Mouse (Mus musculus) spleen, postnatal 4 days (tissue): ENCODE measurements at regions not wholly inside any gene's neighbourhood (a gene's known extent, or its start where the extent isn't known, plus 50 kb on each side); places are given as distances from the start of the nearest gene placed in this dataset.

Source experiments
- DNase-seq, 2 experiments: peaks; one replicate each; pipeline ENCODE4 v3.0.0; 2022; ENCODE audit warnings: low spot score in 2 of 2

- DNase-seq, result peak; percentile 31 to 78
Observed at GRCm38 (mm10) chr1:193698603-193699266, 328.6 kb upstream of the Camk1g start.

- no peak for DNase-seq
Observed at GRCm38 (mm10) chr1:193697857-193698256, 327.8 kb upstream of the Camk1g start.

- no peak for DNase-seq
Observed at GRCm38 (mm10) chr1:193697001-193697400, 326.9 kb upstream of the Camk1g start.

GRCm38 (mm10) chr1:193692991-193693390, 322.9 kb upstream of the Camk1g start:
- no peak for DNase-seq

- no peak for DNase-seq
Observed at GRCm38 (mm10) chr1:193689601-193690000, 319.5 kb upstream of the Camk1g start.

GRCm38 (mm10) chr1:193682917-193683316, 312.8 kb upstream of the Camk1g start:
- no peak for DNase-seq

GRCm38 (mm10) chr1:193678448-193678847, 308.4 kb upstream of the Camk1g start:
- DNase-seq, result no peak

GRCm38 (mm10) chr1:193673236-193673830, 303.2 kb upstream of the Camk1g start:
- peak in 1 of 2 experiments; percentile 46 for DNase-seq

GRCm38 (mm10) chr1:193672681-193673080, 302.6 kb upstream of the Camk1g start:
- DNase-seq, result no peak

GRCm38 (mm10) chr1:193671816-193672254, 301.7 kb upstream of the Camk1g start:
- DNase-seq, result no peak

- DNase-seq, result no peak
Observed at GRCm38 (mm10) chr1:193671046-193671445, 300.9 kb upstream of the Camk1g start.

- no peak for DNase-seq
Observed at GRCm38 (mm10) chr1:193670008-193670407, 299.9 kb upstream of the Camk1g start.

- DNase-seq, result peak; percentile 73
Observed at GRCm38 (mm10) chr1:193668841-193669240, 298.7 kb upstream of the Camk1g start.

- no peak for DNase-seq
Observed at GRCm38 (mm10) chr1:193665854-193666253, 295.8 kb upstream of the Camk1g start.

GRCm38 (mm10) chr1:193664569-193664968, 294.5 kb upstream of the Camk1g start:
- DNase-seq, result no peak

GRCm38 (mm10) chr1:193663587-193663986, 293.5 kb upstream of the Camk1g start:
- no peak for DNase-seq

GRCm38 (mm10) chr1:193662166-193662890, 292.2 kb upstream of the Camk1g start:
- no peak for DNase-seq

- no peak for DNase-seq
Observed at GRCm38 (mm10) chr1:193661377-193661776, 291.3 kb upstream of the Camk1g start.

- no peak for DNase-seq
Observed at GRCm38 (mm10) chr1:193655076-193655677, 285.1 kb upstream of the Camk1g start.

GRCm38 (mm10) chr1:193650275-193650674, 280.2 kb upstream of the Camk1g start:
- no peak for DNase-seq

- DNase-seq, result no peak
Observed at GRCm38 (mm10) chr1:193649400-193649799, 279.3 kb upstream of the Camk1g start.
